Mouse (Mus musculus): ENCODE data around the gene Rasgrp3. TPM values are rescaled to one million over a fixed set of nuclear protein-coding genes. Genes with fewer than 3 reads are reported as not detected.

Gene Rasgrp3
- polyA plus RNA-seq, 1 experiment from 2014 or later, result 15.9 TPM

- Histone ChIP-seq H3K9ac (ENCODE audit: low read depth, low read length) (no peak overlapping the region), H3K4me2 (ENCODE audit: low read length) (no peak overlapping the region), H3K9me3 (replicated peaks; ENCODE audit: low read length) (no peaks in the 10 kb centered on the region), H3K27ac (no peak overlapping the region), H3K4me3 (replicated peaks; ENCODE audit: low read depth, low read length) (no peak overlapping the region), H3K4me1 (replicated peaks; ENCODE audit: insufficient read depth, low read length) (0 out of 2 replicates have a peak, but pooled peaks cover 3% of the 10 kb centered on the region), H3K36me3 (ENCODE audit: insufficient read depth, low read length) (no peaks in the 10 kb centered on the region), H3K27me3 (ENCODE audit: insufficient read depth, low read length) (no peaks in the 10 kb centered on the region)
- TF ChIP-seq CTCF (IDR thresholded peaks at IDR 0.05; ENCODE audit: low read depth), result no peak
- WGBS, result 81% methylated on average over 1 of the region's 1 CpGs
- DNase-seq (ENCODE audit: low spot score) (no peak), ATAC-seq (replicated peaks; ENCODE audit: low FRiP score, low read depth) (no peak)
Measured at GRCm38 (mm10) chr17:75526411-75526810, 90.7 kb downstream of the Rasgrp3 start.

- DNase-seq (ENCODE audit: low spot score) (no peak), ATAC-seq (replicated peaks; ENCODE audit: low FRiP score, low read depth) (no peak)
- Histone ChIP-seq H3K27me3 (ENCODE audit: insufficient read depth, low read length) (no peaks in the 10 kb centered on the region), H3K9ac (ENCODE audit: low read depth, low read length) (no peak overlapping the region), H3K36me3 (ENCODE audit: insufficient read depth, low read length) (no peaks in the 10 kb centered on the region), H3K4me3 (replicated peaks; ENCODE audit: low read depth, low read length) (no peak overlapping the region), H3K27ac (no peak overlapping the region), H3K4me1 (replicated peaks; ENCODE audit: insufficient read depth, low read length) (peaks cover 4% of the 10 kb centered on the region; the same call in 1 of the 2 replicates), H3K4me2 (ENCODE audit: low read length) (no peak overlapping the region), H3K9me3 (replicated peaks; ENCODE audit: low read length) (no peaks in the 10 kb centered on the region)
- TF ChIP-seq CTCF (IDR thresholded peaks at IDR 0.05; ENCODE audit: low read depth), result no peak
- 97% methylated on average over 14 of the region's 14 CpGs for WGBS
Measured at GRCm38 (mm10) chr17:75529222-75529935, 93.7 kb downstream of the Rasgrp3 start.

- Histone ChIP-seq H3K4me3 (replicated peaks; ENCODE audit: low read depth, low read length) (no peak overlapping the region), H3K27ac (no peak overlapping the region), H3K9me3 (replicated peaks; ENCODE audit: low read length) (no peaks in the 10 kb centered on the region), H3K36me3 (ENCODE audit: insufficient read depth, low read length) (0 out of 2 replicates have a peak, but pooled peaks cover 2% of the 10 kb centered on the region), H3K4me2 (ENCODE audit: low read length) (no peak overlapping the region), H3K9ac (ENCODE audit: low read depth, low read length) (no peak overlapping the region), H3K4me1 (replicated peaks; ENCODE audit: insufficient read depth, low read length) (peaks cover 4% of the 10 kb centered on the region; the same call in 1 of the 2 replicates), H3K27me3 (ENCODE audit: insufficient read depth, low read length) (no peaks in the 10 kb centered on the region)
- WGBS, result 21% methylated on average over 6 of the region's 6 CpGs
- DNase-seq (ENCODE audit: low spot score) (peak; percentile 72), ATAC-seq (replicated peaks; ENCODE audit: low FRiP score, low read depth) (peak; percentile 37; the same call in 1 of the 2 replicates)
- TF ChIP-seq CTCF (IDR thresholded peaks at IDR 0.05; ENCODE audit: low read depth), result no peak
Measured at GRCm38 (mm10) chr17:75532469-75532986, 96.8 kb downstream of the Rasgrp3 start.

GRCm38 (mm10) chr17:75534314-75535020, 98.8 kb downstream of the Rasgrp3 start:
- 56% methylated on average over 12 of the region's 12 CpGs for WGBS
- no peak overlapping the region for H3K27ac ChIP-seq
- H3K9me3 ChIP-seq (replicated peaks; ENCODE audit: low read length), result no peaks in the 10 kb centered on the region
- no peak overlapping the region for H3K4me2 ChIP-seq (ENCODE audit: low read length)
- DNase-seq (ENCODE audit: low spot score) (no peak), ATAC-seq (replicated peaks; ENCODE audit: low FRiP score, low read depth) (no peak)
- no peaks in the 10 kb centered on the region for H3K27me3 ChIP-seq (ENCODE audit: insufficient read depth, low read length)
- no peak for TF ChIP-seq CTCF (IDR thresholded peaks at IDR 0.05; ENCODE audit: low read depth)
- no peak overlapping the region for H3K9ac ChIP-seq (ENCODE audit: low read depth, low read length)
- no peak overlapping the region for H3K4me3 ChIP-seq (replicated peaks; ENCODE audit: low read depth, low read length)
- H3K36me3 ChIP-seq (ENCODE audit: insufficient read depth, low read length), result peaks cover 16% of the 10 kb centered on the region; the same call in 1 of the 2 replicates
- peaks cover 4% of the 10 kb centered on the region; the same call in 1 of the 2 replicates for H3K4me1 ChIP-seq (replicated peaks; ENCODE audit: insufficient read depth, low read length)

GRCm38 (mm10) chr17:75535612-75536011, 99.9 kb downstream of the Rasgrp3 start:
- Histone ChIP-seq H3K27ac (no peak overlapping the region), H3K36me3 (ENCODE audit: insufficient read depth, low read length) (peaks cover 18% of the 10 kb centered on the region; the same call in 1 of the 2 replicates), H3K9ac (ENCODE audit: low read depth, low read length) (no peak overlapping the region), H3K9me3 (replicated peaks; ENCODE audit: low read length) (no peaks in the 10 kb centered on the region), H3K4me1 (replicated peaks; ENCODE audit: insufficient read depth, low read length) (peaks cover 4% of the 10 kb centered on the region; the same call in 1 of the 2 replicates), H3K27me3 (ENCODE audit: insufficient read depth, low read length) (no peaks in the 10 kb centered on the region), H3K4me3 (replicated peaks; ENCODE audit: low read depth, low read length) (no peak overlapping the region), H3K4me2 (ENCODE audit: low read length) (no peak overlapping the region)
- no peak for TF ChIP-seq CTCF (IDR thresholded peaks at IDR 0.05; ENCODE audit: low read depth)
- no peak for ATAC-seq (replicated peaks; ENCODE audit: low FRiP score, low read depth)
- 86% methylated on average over 4 of the region's 4 CpGs for WGBS
- no peak for DNase-seq (ENCODE audit: low spot score)

GRCm38 (mm10) chr17:75536396-75537049, 100.8 kb downstream of the Rasgrp3 start:
- Histone ChIP-seq H3K27ac (no peak overlapping the region), H3K9ac (ENCODE audit: low read depth, low read length) (no peak overlapping the region)
- DNase-seq (ENCODE audit: low spot score), result peak; percentile 90

More at GRCm38 (mm10) chr17:75536396-75537049, 100.8 kb downstream of the Rasgrp3 start:
- H3K27me3 ChIP-seq (ENCODE audit: insufficient read depth, low read length), result no peaks in the 10 kb centered on the region
- H3K36me3 ChIP-seq (ENCODE audit: insufficient read depth, low read length), result peaks cover 18% of the 10 kb centered on the region; the same call in 1 of the 2 replicates
- H3K4me3 ChIP-seq (replicated peaks; ENCODE audit: low read depth, low read length), result no peak overlapping the region
- peak; percentile 88 for TF ChIP-seq CTCF (IDR thresholded peaks at IDR 0.05; ENCODE audit: low read depth)
- no peaks in the 10 kb centered on the region for H3K9me3 ChIP-seq (replicated peaks; ENCODE audit: low read length)
- H3K4me1 ChIP-seq (replicated peaks; ENCODE audit: insufficient read depth, low read length), result peaks cover 4% of the 10 kb centered on the region; the same call in 1 of the 2 replicates
- H3K4me2 ChIP-seq (ENCODE audit: low read length), result no peak overlapping the region
- no peak for ATAC-seq (replicated peaks; ENCODE audit: low FRiP score, low read depth)
- 29% methylated on average over 6 of the region's 6 CpGs for WGBS

Measured in kidney, postnatal 0 days (tissue).